Comparison of ENCODE assay signal across 9 mouse cellular contexts in genomic region chr10:88056950-88057649, GRCm38 (mm10). TPM values are rescaled to one million over a fixed set of nuclear protein-coding genes. Genes with fewer than 3 reads are reported as not detected.
DNase-seq lines count a peak whose midpoint lies in the region; ATAC-seq lines count a peak whose summit lies in the region.
"Had no signal": no experiment of that assay in that cellular context is flagged by ENCODE, and none has a peak within 500 bp of the region (broad histone marks: within the 10 kb centered on the region; RNA-seq: fewer than 3 reads in every experiment).

No protein-coding gene starts in this region.

- 87% methylated on average over 14 of the region's 14 CpGs for WGBS in midbrain, embryonic 14.5 days
- 88% methylated on average over 14 of the region's 14 CpGs for WGBS in midbrain, embryonic 16.5 days

- H3K9me3 ChIP-seq in midbrain, embryonic 14.5 days (ENCODE audit: control insufficient read depth, low read length): no peaks in the 10 kb centered on the region
- H3K9me3 ChIP-seq in midbrain, embryonic 16.5 days (replicated peaks; ENCODE audit: control insufficient read depth, low read length, poor library complexity, severe bottlenecking): no peaks in the 10 kb centered on the region

- H3K27me3 ChIP-seq in midbrain, embryonic 14.5 days (ENCODE audit: control insufficient read depth, insufficient read depth, low read length): no peaks in the 10 kb centered on the region
- H3K27me3 ChIP-seq in midbrain, embryonic 16.5 days (ENCODE audit: control insufficient read depth, insufficient read depth, low read depth, low read length): no peaks in the 10 kb centered on the region

- no peaks in the 10 kb centered on the region for H3K4me1 ChIP-seq in midbrain, embryonic 14.5 days (ENCODE audit: control insufficient read depth, insufficient read depth, low read length)
- H3K4me1 ChIP-seq in midbrain, embryonic 16.5 days (ENCODE audit: control insufficient read depth, insufficient read depth, low read length): no peaks in the 10 kb centered on the region

- H3K9ac ChIP-seq in midbrain, embryonic 14.5 days (replicated peaks; ENCODE audit: low read length): no peak overlapping the region
- H3K9ac ChIP-seq in midbrain, embryonic 16.5 days (ENCODE audit: low read depth, low read length): no peak overlapping the region

- H3K4me2 ChIP-seq in midbrain, embryonic 14.5 days (ENCODE audit: low read length): no peak overlapping the region
- no peak overlapping the region for H3K4me2 ChIP-seq in midbrain, embryonic 16.5 days (ENCODE audit: low read length)

- no peak for DNase-seq in frontal cortex, postnatal 14 days (ENCODE audit: low spot score in 2 of 2)
- DNase-seq in adrenal gland, postnatal 25 days: peak; percentile 29
- DNase-seq in layer of hippocampus, adult 18-20 months (ENCODE audit: low spot score in 2 of 2): peak; percentile 59 to 82
- DNase-seq in lung, postnatal 14 days: peak; percentile 44
- DNase-seq in spleen, adult 12 weeks (ENCODE audit: low spot score): no peak
- DNase-seq in midbrain, embryonic 14.5 days: no peak

- H3K4me3 ChIP-seq in midbrain, embryonic 14.5 days (replicated peaks; ENCODE audit: low read depth, low read length): no peak overlapping the region
- H3K4me3 ChIP-seq in midbrain, embryonic 16.5 days (ENCODE audit: low read depth, low read length): no peak overlapping the region

- H3K36me3 ChIP-seq in midbrain, embryonic 14.5 days (ENCODE audit: control insufficient read depth, insufficient read depth, low read length): no peaks in the 10 kb centered on the region
- H3K36me3 ChIP-seq in midbrain, embryonic 16.5 days (ENCODE audit: control insufficient read depth, insufficient read depth, low read length): no peaks in the 10 kb centered on the region

- H3K27ac ChIP-seq in midbrain, embryonic 14.5 days (replicated peaks; ENCODE audit: low read depth, low read length): no peak overlapping the region
- H3K27ac ChIP-seq in midbrain, embryonic 16.5 days (ENCODE audit: low read length): no peak overlapping the region

- peak; percentile 85 for ATAC-seq in frontal cortex, adult (ENCODE audit: low TSS enrichment)
- no peak for ATAC-seq in midbrain, embryonic 14.5 days (ENCODE audit: low FRiP score, low TSS enrichment)
- ATAC-seq in midbrain, embryonic 16.5 days: no peak

RNA-seq across cellular contexts. Expression of gene Pmch, which starts 33.8 kb away (rescaled TPM):
- total RNA-seq in adrenal gland, postnatal 25 days (2021): not detected in 2 replicates
- 1 to 10 TPM in 1 of 2 experiments, under 1 TPM in 1; 0.46 to 1.5 TPM for total RNA-seq in layer of hippocampus, adult 18-20 months (2021)
- polyA plus RNA-seq in midbrain, embryonic 14.5 days (2014; fragmentation: Nextera tagmentation; extraction: Ambion mirVana): 1.00 TPM in 1 of 2 replicates, not detected in the other
- 12.8 and 60.5 TPM in 2 replicates for polyA plus RNA-seq in midbrain, embryonic 16.5 days (2015; fragmentation: Nextera tagmentation; extraction: Ambion mirVana)
- polyA plus RNA-seq: large intestine, adult 2 months had no signal

Comparison
In these comparisons a context has a peak if more than half of its experiments do, and no peak if none do; other contexts are left out.
1. DNase-seq: peak in adrenal gland, postnatal 25 days (single experiment), layer of hippocampus, adult 18-20 months (2 of 2) and lung, postnatal 14 days (single experiment); none in frontal cortex, postnatal 14 days (0 of 2), spleen, adult 12 weeks (single experiment) and midbrain, embryonic 14.5 days (single experiment).